Mouse (Mus musculus): ENCODE measurements around the gene Upk3bl. TPM values are rescaled to one million over a fixed set of nuclear protein-coding genes. Genes with fewer than 3 reads are reported as not detected.

The Upk3bl gene
- polyA plus RNA-seq, 1 experiment from 2014 or later = 48.4 TPM

- H3K4me1 ChIP-seq = peaks cover 17% of the 10 kb centered on the region
- no peaks in the 10 kb centered on the region for H3K36me3 ChIP-seq
- H3K4me2 ChIP-seq (replicated peaks) = no peak overlapping the region
- no peak overlapping the region for H3K4me3 ChIP-seq (replicated peaks)
- no peaks in the 10 kb centered on the region for H3K27me3 ChIP-seq
- H3K9ac ChIP-seq = no peak overlapping the region
- WGBS = 68% methylated on average over 11 of the region's 11 CpGs
- 0 out of 2 replicates have a peak, but pooled peaks have one; percentile 17 for ATAC-seq (ENCODE audit: insufficient number of reproducible peaks, low FRiP score, low TSS enrichment, low read depth)
- H3K27ac ChIP-seq (replicated peaks) = no peak overlapping the region
- no peaks in the 10 kb centered on the region for H3K9me3 ChIP-seq (replicated peaks)
These were observed 19.2 kb downstream of the Upk3bl start for GRCm38 (mm10) chr5:136073526-136073925.

GRCm38 (mm10) chr5:136075076-136075475 lies 20.8 kb downstream of the Upk3bl start:
- no peaks in the 10 kb centered on the region for H3K27me3 ChIP-seq
- no peak overlapping the region for H3K27ac ChIP-seq (replicated peaks)
- no peaks in the 10 kb centered on the region for H3K36me3 ChIP-seq
- no peak overlapping the region for H3K4me2 ChIP-seq (replicated peaks)
- H3K4me1 ChIP-seq = peaks cover 17% of the 10 kb centered on the region
- H3K4me3 ChIP-seq (replicated peaks) = no peak overlapping the region
- 92% methylated on average over 5 of the region's 5 CpGs for WGBS
- ATAC-seq (ENCODE audit: insufficient number of reproducible peaks, low FRiP score, low TSS enrichment, low read depth) = no peak
- no peaks in the 10 kb centered on the region for H3K9me3 ChIP-seq (replicated peaks)
- no peak overlapping the region for H3K9ac ChIP-seq

- H3K27me3 ChIP-seq = no peaks in the 10 kb centered on the region
- no peak overlapping the region for H3K27ac ChIP-seq (replicated peaks)
- 20% methylated on average over 7 of the region's 7 CpGs for WGBS
- no peaks in the 10 kb centered on the region for H3K9me3 ChIP-seq (replicated peaks)
- H3K36me3 ChIP-seq = no peaks in the 10 kb centered on the region
- no peak for ATAC-seq (ENCODE audit: insufficient number of reproducible peaks, low FRiP score, low TSS enrichment, low read depth)
- no peak overlapping the region for H3K4me3 ChIP-seq (replicated peaks)
- H3K4me1 ChIP-seq = peaks cover 17% of the 10 kb centered on the region
- no peak overlapping the region for H3K9ac ChIP-seq
- no peak overlapping the region for H3K4me2 ChIP-seq (replicated peaks)
These were observed 22.0 kb downstream of the Upk3bl start for GRCm38 (mm10) chr5:136076284-136076683.

- Histone ChIP-seq H3K4me2 (replicated peaks) (no peak overlapping the region), H3K27me3 (no peaks in the 10 kb centered on the region), H3K9me3 (replicated peaks) (no peaks in the 10 kb centered on the region), H3K9ac (no peak overlapping the region), H3K36me3 (no peaks in the 10 kb centered on the region), H3K4me3 (replicated peaks) (no peak overlapping the region), H3K27ac (replicated peaks) (peak overlapping the region; percentile 34; the same call in 1 of the 2 replicates), H3K4me1 (peaks cover 17% of the 10 kb centered on the region)
- WGBS = 64% methylated on average over 9 of the region's 9 CpGs
- ATAC-seq (ENCODE audit: insufficient number of reproducible peaks, low FRiP score, low TSS enrichment, low read depth) = no peak
These were observed 22.8 kb downstream of the Upk3bl start for GRCm38 (mm10) chr5:136077001-136077550.

GRCm38 (mm10) chr5:136078136-136078535 lies 23.8 kb downstream of the Upk3bl start:
- no peaks in the 10 kb centered on the region for H3K36me3 ChIP-seq
- H3K9ac ChIP-seq = no peak overlapping the region
- 95% methylated on average over 5 of the region's 5 CpGs for WGBS
- H3K4me2 ChIP-seq (replicated peaks) = no peak overlapping the region
- peaks cover 14% of the 10 kb centered on the region; the same call in 1 of the 2 replicates for H3K4me1 ChIP-seq
- no peak for ATAC-seq (ENCODE audit: insufficient number of reproducible peaks, low FRiP score, low TSS enrichment, low read depth)
- H3K4me3 ChIP-seq (replicated peaks) = no peak overlapping the region
- H3K9me3 ChIP-seq (replicated peaks) = no peaks in the 10 kb centered on the region
- H3K27me3 ChIP-seq = no peaks in the 10 kb centered on the region
- no peak overlapping the region for H3K27ac ChIP-seq (replicated peaks)

GRCm38 (mm10) chr5:136082345-136082744 lies 28.1 kb downstream of the Upk3bl start:
- 73% methylated on average over 4 of the region's 4 CpGs for WGBS
- Histone ChIP-seq H3K4me1 (peaks cover 25% of the 10 kb centered on the region), H3K36me3 (no peaks in the 10 kb centered on the region)

GRCm38 (mm10) chr5:136083669-136084107 lies 29.4 kb downstream of the Upk3bl start, which contains the start of gene Rasa4:
Rasa4 (plus strand) TSS chr5:136083916.
- Histone ChIP-seq H3K27me3 (0 out of 2 replicates have a peak, but pooled peaks cover 6% of the 10 kb centered on the region), H3K4me3 (replicated peaks) (peak within 1 kb of the TSS; percentile 61), H3K36me3 (no peaks in the 10 kb centered on the region), H3K27ac (replicated peaks) (peak within 1 kb of the TSS; percentile 52), H3K4me2 (replicated peaks) (peak within 1 kb of the TSS; percentile 97), H3K4me1 (peaks cover 24% of the 10 kb centered on the region), H3K9me3 (replicated peaks) (no peaks in the 10 kb centered on the region), H3K9ac (peak within 1 kb of the TSS; percentile 44)
- peak; percentile 98 for ATAC-seq (ENCODE audit: insufficient number of reproducible peaks, low FRiP score, low TSS enrichment, low read depth)
- WGBS = under 1% methylated on average over 28 of the region's 28 CpGs

More at GRCm38 (mm10) chr5:136082345-136082744, 28.1 kb downstream of the Upk3bl start:
- ATAC-seq (ENCODE audit: insufficient number of reproducible peaks, low FRiP score, low TSS enrichment, low read depth) = no peak
- Histone ChIP-seq H3K27ac (replicated peaks) (no peak overlapping the region), H3K27me3 (0 out of 2 replicates have a peak, but pooled peaks cover 6% of the 10 kb centered on the region), H3K4me2 (replicated peaks) (no peak overlapping the region), H3K9ac (no peak overlapping the region), H3K9me3 (replicated peaks) (no peaks in the 10 kb centered on the region), H3K4me3 (replicated peaks) (no peak overlapping the region)

- H3K4me3 ChIP-seq (replicated peaks) = peak overlapping the region; percentile 61
- 0 out of 2 replicates have a peak, but pooled peaks cover 6% of the 10 kb centered on the region for H3K27me3 ChIP-seq
- peak overlapping the region; percentile 97 for H3K4me2 ChIP-seq (replicated peaks)
- H3K36me3 ChIP-seq = no peaks in the 10 kb centered on the region
- 2% methylated on average over 23 of the region's 23 CpGs for WGBS
- no peaks in the 10 kb centered on the region for H3K9me3 ChIP-seq (replicated peaks)
- H3K4me1 ChIP-seq = peaks cover 24% of the 10 kb centered on the region
- H3K27ac ChIP-seq (replicated peaks) = no peak overlapping the region
- peak overlapping the region; percentile 44 for H3K9ac ChIP-seq
- peak; percentile 20; the same call in 1 of the 2 replicates for ATAC-seq (ENCODE audit: insufficient number of reproducible peaks, low FRiP score, low TSS enrichment, low read depth)
These were observed 30.0 kb downstream of the Upk3bl start for GRCm38 (mm10) chr5:136084144-136084881.

- H3K9me3 ChIP-seq (replicated peaks) = no peaks in the 10 kb centered on the region
- H3K4me1 ChIP-seq = peaks cover 24% of the 10 kb centered on the region
- no peak overlapping the region for H3K27ac ChIP-seq (replicated peaks)
- H3K4me2 ChIP-seq (replicated peaks) = peak overlapping the region; percentile 97
- peak overlapping the region; percentile 61 for H3K4me3 ChIP-seq (replicated peaks)
- H3K36me3 ChIP-seq = no peaks in the 10 kb centered on the region
- 0 out of 2 replicates have a peak, but pooled peaks cover 6% of the 10 kb centered on the region for H3K27me3 ChIP-seq
- 18% methylated on average over 20 of the region's 21 CpGs for WGBS
- ATAC-seq (ENCODE audit: insufficient number of reproducible peaks, low FRiP score, low TSS enrichment, low read depth) = no peak
- H3K9ac ChIP-seq = no peak overlapping the region
These were observed 30.8 kb downstream of the Upk3bl start for GRCm38 (mm10) chr5:136084891-136085651.

- Histone ChIP-seq H3K4me1 (peaks cover 24% of the 10 kb centered on the region), H3K4me3 (replicated peaks) (no peak overlapping the region), H3K4me2 (replicated peaks) (no peak overlapping the region), H3K27ac (replicated peaks) (no peak overlapping the region), H3K9ac (no peak overlapping the region), H3K27me3 (0 out of 2 replicates have a peak, but pooled peaks cover 6% of the 10 kb centered on the region), H3K9me3 (replicated peaks) (no peaks in the 10 kb centered on the region), H3K36me3 (0 out of 2 replicates have a peak, but pooled peaks cover 3% of the 10 kb centered on the region)
- ATAC-seq (ENCODE audit: insufficient number of reproducible peaks, low FRiP score, low TSS enrichment, low read depth) = no peak
- 84% methylated on average over 8 of the region's 8 CpGs for WGBS
These were observed 32.0 kb downstream of the Upk3bl start for GRCm38 (mm10) chr5:136086290-136086689.
